Mouse (Mus musculus): ENCODE results near the gene Fam98b. TPM values are rescaled to one million over a fixed set of nuclear protein-coding genes. Genes with fewer than 3 reads are reported as not detected.

Gene Fam98b
- polyA plus RNA-seq, 1 experiment from 2014 or later = 6.1 TPM

- Histone ChIP-seq H3K4me1 (ENCODE audit: control insufficient read depth, insufficient read depth, low read length) (no peaks in the 10 kb centered on the region), H3K9me3 (replicated peaks; ENCODE audit: control insufficient read depth, low read length) (no peaks in the 10 kb centered on the region), H3K27ac (replicated peaks; ENCODE audit: low read depth, low read length) (no peak overlapping the region), H3K9ac (replicated peaks; ENCODE audit: low read length) (no peak overlapping the region), H3K27me3 (ENCODE audit: control insufficient read depth, insufficient read depth, low read length) (no peaks in the 10 kb centered on the region), H3K4me2 (ENCODE audit: low read depth, low read length) (no peak overlapping the region), H3K4me3 (ENCODE audit: low read depth, low read length) (no peak overlapping the region), H3K36me3 (replicated peaks; ENCODE audit: control insufficient read depth, insufficient read depth, low read depth, low read length) (no peaks in the 10 kb centered on the region)
- DNase-seq (ENCODE audit: low spot score) (no peak), ATAC-seq (replicated peaks; ENCODE audit: insufficient number of reproducible peaks, low FRiP score, low TSS enrichment, low read depth) (no peak)
- 86% methylated on average over 3 of the region's 3 CpGs for WGBS
Observed at GRCm38 (mm10) chr2:117307959-117308358, 58.4 kb downstream of the Fam98b start.

DNA sequence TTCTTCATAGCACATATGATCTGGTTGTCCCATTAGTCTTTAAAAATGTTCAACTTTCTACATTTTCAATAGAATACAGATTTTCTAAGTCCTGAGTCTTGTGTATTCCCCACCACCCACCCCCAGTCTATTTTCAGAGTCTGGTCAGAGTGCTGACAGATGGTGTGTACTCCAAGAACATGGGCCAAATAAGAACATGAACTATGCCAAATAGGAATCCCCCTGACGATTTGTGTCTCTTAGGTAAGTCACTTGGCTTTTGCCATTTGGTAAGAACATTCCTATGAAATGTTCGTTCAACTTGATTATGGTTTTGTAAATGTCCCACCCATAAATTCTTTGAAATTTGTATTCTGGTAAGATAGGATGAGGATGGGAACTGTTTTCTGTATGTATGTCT, 59.5 kb downstream of the Fam98b start:
- ATAC-seq (replicated peaks; ENCODE audit: insufficient number of reproducible peaks, low FRiP score, low TSS enrichment, low read depth) = no peak
- 88% methylated on average over 2 of the region's 2 CpGs for WGBS
- Histone ChIP-seq H3K36me3 (replicated peaks; ENCODE audit: control insufficient read depth, insufficient read depth, low read depth, low read length) (no peaks in the 10 kb centered on the region), H3K4me2 (ENCODE audit: low read depth, low read length) (no peak overlapping the region), H3K4me1 (ENCODE audit: control insufficient read depth, insufficient read depth, low read length) (no peaks in the 10 kb centered on the region), H3K9me3 (replicated peaks; ENCODE audit: control insufficient read depth, low read length) (no peaks in the 10 kb centered on the region), H3K9ac (replicated peaks; ENCODE audit: low read length) (no peak overlapping the region), H3K4me3 (ENCODE audit: low read depth, low read length) (no peak overlapping the region), H3K27ac (replicated peaks; ENCODE audit: low read depth, low read length) (no peak overlapping the region), H3K27me3 (ENCODE audit: control insufficient read depth, insufficient read depth, low read length) (no peaks in the 10 kb centered on the region)
- DNase-seq (ENCODE audit: low spot score) = no peak

DNA sequence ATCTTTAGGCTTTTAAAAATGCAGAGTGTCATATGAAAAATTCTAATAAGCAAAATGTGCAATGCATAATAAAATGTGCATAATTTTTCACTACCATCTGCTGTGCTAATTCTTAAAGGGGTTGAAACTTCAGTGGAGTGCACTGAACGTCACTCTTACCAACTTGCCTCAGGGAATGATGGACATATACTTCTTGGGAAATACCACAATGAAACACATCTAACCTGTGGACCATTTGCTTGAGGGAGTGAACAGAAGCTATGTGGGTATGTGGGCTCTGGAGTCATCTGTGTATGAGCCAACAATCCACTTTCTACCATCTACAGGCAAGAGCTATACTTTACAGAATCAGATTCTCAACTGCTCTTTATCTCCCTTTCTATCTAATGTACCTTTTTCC, 61.8 kb downstream of the Fam98b start:
- H3K9ac ChIP-seq (replicated peaks; ENCODE audit: low read length) = no peak overlapping the region
- DNase-seq (ENCODE audit: low spot score) (no peak), ATAC-seq (replicated peaks; ENCODE audit: insufficient number of reproducible peaks, low FRiP score, low TSS enrichment, low read depth) (no peak)
- no peaks in the 10 kb centered on the region for H3K9me3 ChIP-seq (replicated peaks; ENCODE audit: control insufficient read depth, low read length)
- no peaks in the 10 kb centered on the region for H3K27me3 ChIP-seq (ENCODE audit: control insufficient read depth, insufficient read depth, low read length)
- 65% methylated on average over 1 of the region's 1 CpGs for WGBS
- H3K4me1 ChIP-seq (ENCODE audit: control insufficient read depth, insufficient read depth, low read length) = no peaks in the 10 kb centered on the region
- H3K4me3 ChIP-seq (ENCODE audit: low read depth, low read length) = no peak overlapping the region
- no peaks in the 10 kb centered on the region for H3K36me3 ChIP-seq (replicated peaks; ENCODE audit: control insufficient read depth, insufficient read depth, low read depth, low read length)
- no peak overlapping the region for H3K27ac ChIP-seq (replicated peaks; ENCODE audit: low read depth, low read length)
- H3K4me2 ChIP-seq (ENCODE audit: low read depth, low read length) = no peak overlapping the region

DNA sequence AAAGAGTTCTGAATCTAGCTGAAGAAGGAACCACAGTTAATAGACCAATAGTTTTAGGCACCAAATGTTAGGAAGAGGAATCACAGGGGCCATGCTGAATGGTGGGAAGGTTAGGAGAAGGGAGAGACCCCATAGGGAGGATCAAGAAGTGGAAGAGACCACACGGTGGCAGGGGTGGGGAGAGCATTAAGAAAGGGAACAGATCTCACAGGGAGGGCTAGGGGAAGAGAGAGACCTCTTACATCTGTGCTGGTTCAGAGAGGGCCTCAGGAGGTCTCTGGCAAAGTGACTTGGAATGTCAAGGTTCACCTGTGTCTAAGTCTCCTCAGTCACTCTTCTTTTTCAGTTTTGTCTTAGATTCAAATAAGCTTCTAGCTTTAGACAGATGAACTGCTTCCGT, 62.5 kb downstream of the Fam98b start:
- Histone ChIP-seq H3K27me3 (ENCODE audit: control insufficient read depth, insufficient read depth, low read length) (no peaks in the 10 kb centered on the region), H3K4me2 (ENCODE audit: low read depth, low read length) (no peak overlapping the region), H3K27ac (replicated peaks; ENCODE audit: low read depth, low read length) (no peak overlapping the region), H3K9me3 (replicated peaks; ENCODE audit: control insufficient read depth, low read length) (no peaks in the 10 kb centered on the region), H3K9ac (replicated peaks; ENCODE audit: low read length) (no peak overlapping the region), H3K4me3 (ENCODE audit: low read depth, low read length) (no peak overlapping the region), H3K4me1 (ENCODE audit: control insufficient read depth, insufficient read depth, low read length) (no peaks in the 10 kb centered on the region), H3K36me3 (replicated peaks; ENCODE audit: control insufficient read depth, insufficient read depth, low read depth, low read length) (no peaks in the 10 kb centered on the region)
- ATAC-seq (replicated peaks; ENCODE audit: insufficient number of reproducible peaks, low FRiP score, low TSS enrichment, low read depth) = no peak
- DNase-seq (ENCODE audit: low spot score) = no peak
- WGBS = 61% methylated on average over 2 of the region's 2 CpGs

DNA sequence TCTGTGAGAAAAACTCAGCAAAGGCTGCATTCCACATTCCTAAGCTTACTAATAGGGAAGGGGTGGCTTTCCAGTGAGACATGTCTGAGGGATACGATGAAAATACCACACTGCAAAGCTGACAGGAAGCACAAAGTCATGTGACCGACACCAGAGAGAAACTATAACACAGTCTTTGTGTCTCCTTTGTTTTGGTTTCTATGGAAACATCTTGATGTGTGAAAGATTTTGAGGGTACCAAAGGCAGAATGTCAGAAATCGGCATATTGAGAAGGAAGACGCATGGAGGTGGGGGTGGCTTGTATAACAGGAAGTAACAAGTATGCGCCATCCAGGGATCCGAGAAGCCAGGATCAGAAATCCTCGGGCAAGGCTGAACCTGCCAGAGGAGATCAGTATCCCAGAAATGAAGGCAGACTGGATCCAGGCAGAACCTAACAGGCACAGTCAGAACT, 62.9 kb downstream of the Fam98b start:
- Histone ChIP-seq H3K9me3 (replicated peaks; ENCODE audit: control insufficient read depth, low read length) (no peaks in the 10 kb centered on the region), H3K9ac (replicated peaks; ENCODE audit: low read length) (no peak overlapping the region), H3K27me3 (ENCODE audit: control insufficient read depth, insufficient read depth, low read length) (no peaks in the 10 kb centered on the region), H3K36me3 (replicated peaks; ENCODE audit: control insufficient read depth, insufficient read depth, low read depth, low read length) (no peaks in the 10 kb centered on the region), H3K27ac (replicated peaks; ENCODE audit: low read depth, low read length) (no peak overlapping the region), H3K4me3 (ENCODE audit: low read depth, low read length) (no peak overlapping the region), H3K4me1 (ENCODE audit: control insufficient read depth, insufficient read depth, low read length) (no peaks in the 10 kb centered on the region), H3K4me2 (ENCODE audit: low read depth, low read length) (no peak overlapping the region)
- DNase-seq (ENCODE audit: low spot score) = peak; percentile 2
- WGBS = 70% methylated on average over 7 of the region's 7 CpGs
- no peak for ATAC-seq (replicated peaks; ENCODE audit: insufficient number of reproducible peaks, low FRiP score, low TSS enrichment, low read depth)

GRCm38 (mm10) chr2:117313586-117314235, 64.2 kb downstream of the Fam98b start:
- DNase-seq (ENCODE audit: low spot score) = no peak
- no peak overlapping the region for H3K4me2 ChIP-seq (ENCODE audit: low read depth, low read length)
- 90% methylated on average over 5 of the region's 5 CpGs for WGBS
- no peaks in the 10 kb centered on the region for H3K36me3 ChIP-seq (replicated peaks; ENCODE audit: control insufficient read depth, insufficient read depth, low read depth, low read length)
- H3K4me3 ChIP-seq (ENCODE audit: low read depth, low read length) = no peak overlapping the region
- no peaks in the 10 kb centered on the region for H3K27me3 ChIP-seq (ENCODE audit: control insufficient read depth, insufficient read depth, low read length)
- H3K27ac ChIP-seq (replicated peaks; ENCODE audit: low read depth, low read length) = no peak overlapping the region
- H3K9ac ChIP-seq (replicated peaks; ENCODE audit: low read length) = no peak overlapping the region
- ATAC-seq (replicated peaks; ENCODE audit: insufficient number of reproducible peaks, low FRiP score, low TSS enrichment, low read depth) = no peak
- no peaks in the 10 kb centered on the region for H3K9me3 ChIP-seq (replicated peaks; ENCODE audit: control insufficient read depth, low read length)
- H3K4me1 ChIP-seq (ENCODE audit: control insufficient read depth, insufficient read depth, low read length) = no peaks in the 10 kb centered on the region

DNA sequence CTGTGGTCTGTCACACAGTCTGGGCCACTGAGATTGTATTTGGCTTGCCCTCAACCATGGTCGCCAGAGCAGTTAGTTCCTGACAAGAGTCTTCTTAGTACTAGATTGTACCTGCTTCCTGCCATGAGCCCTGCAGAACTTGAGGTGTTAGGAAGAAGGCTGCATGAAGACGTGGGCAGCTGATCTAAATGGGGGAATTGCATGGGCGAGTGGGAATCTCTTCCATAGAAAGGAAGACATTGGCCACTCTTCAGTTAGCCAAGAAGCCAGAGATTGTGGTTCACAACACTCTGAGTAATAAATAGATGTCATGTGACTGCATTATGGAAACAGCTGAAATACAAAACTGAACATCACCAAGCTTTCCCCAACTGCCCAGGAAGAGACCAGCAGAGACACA, 69.5 kb downstream of the Fam98b start:
- no peak overlapping the region for H3K27ac ChIP-seq (replicated peaks; ENCODE audit: low read depth, low read length)
- no peaks in the 10 kb centered on the region for H3K4me1 ChIP-seq (ENCODE audit: control insufficient read depth, insufficient read depth, low read length)
- WGBS = 87% methylated on average over 3 of the region's 3 CpGs
- no peaks in the 10 kb centered on the region for H3K27me3 ChIP-seq (ENCODE audit: control insufficient read depth, insufficient read depth, low read length)
- no peak for ATAC-seq (replicated peaks; ENCODE audit: insufficient number of reproducible peaks, low FRiP score, low TSS enrichment, low read depth)
- no peaks in the 10 kb centered on the region for H3K9me3 ChIP-seq (replicated peaks; ENCODE audit: control insufficient read depth, low read length)
- H3K36me3 ChIP-seq (replicated peaks; ENCODE audit: control insufficient read depth, insufficient read depth, low read depth, low read length) = no peaks in the 10 kb centered on the region
- no peak overlapping the region for H3K4me2 ChIP-seq (ENCODE audit: low read depth, low read length)
- H3K9ac ChIP-seq (replicated peaks; ENCODE audit: low read length) = no peak overlapping the region
- H3K4me3 ChIP-seq (ENCODE audit: low read depth, low read length) = no peak overlapping the region
- DNase-seq (ENCODE audit: low spot score) = no peak
